Mouse (Mus musculus) natural killer cell, adult 2 months (primary cell): ENCODE measurements at regions not wholly inside any gene's neighbourhood (a gene's known extent, or its start where the extent isn't known, plus 50 kb on each side); places are given as distances from the start of the nearest gene placed in this dataset.

Experiments used
- DNase-seq, 2 experiments: peaks; one replicate each; pipeline ENCODE4 v3.0.0; 2022; ENCODE audit warnings: low spot score in 2 of 2

GRCm38 (mm10) chr10:126493734-126494133 lies 407.4 kb downstream of the Atp23 start:
- no peak for DNase-seq

GRCm38 (mm10) chr10:126492211-126492610 lies 408.9 kb downstream of the Atp23 start:
- DNase-seq, result no peak

- no peak for DNase-seq
These were observed 416.0 kb downstream of the Atp23 start for GRCm38 (mm10) chr10:126485129-126485528.

- no peak for DNase-seq
These were observed 417.7 kb downstream of the Atp23 start for GRCm38 (mm10) chr10:126483479-126483878.

- no peak for DNase-seq
These were observed 420.8 kb downstream of the Atp23 start for GRCm38 (mm10) chr10:126480382-126480781.

GRCm38 (mm10) chr10:126479743-126480142 lies 421.4 kb downstream of the Atp23 start:
- no peak for DNase-seq

- no peak for DNase-seq
These were observed 428.0 kb downstream of the Atp23 start for GRCm38 (mm10) chr10:126473050-126473719.

- DNase-seq, result no peak
These were observed 430.2 kb downstream of the Atp23 start for GRCm38 (mm10) chr10:126470838-126471491.

- no peak for DNase-seq
These were observed 438.4 kb downstream of the Atp23 start for GRCm38 (mm10) chr10:126462770-126463169.

- no peak for DNase-seq
These were observed 442.6 kb downstream of the Atp23 start for GRCm38 (mm10) chr10:126458523-126458922.

GRCm38 (mm10) chr10:126452757-126453528 lies 448.2 kb downstream of the Atp23 start:
- DNase-seq, result no peak

- DNase-seq, result no peak
These were observed 449.0 kb downstream of the Atp23 start for GRCm38 (mm10) chr10:126452057-126452622.

GRCm38 (mm10) chr10:126431222-126431621 lies 465.3 kb downstream of the Lrig3 start:
- no peak for DNase-seq

- DNase-seq, result no peak
These were observed 464.4 kb downstream of the Lrig3 start for GRCm38 (mm10) chr10:126430346-126430745.

- DNase-seq, result no peak
These were observed 463.5 kb downstream of the Lrig3 start for GRCm38 (mm10) chr10:126429502-126429901.

- no peak for DNase-seq
These were observed 456.1 kb downstream of the Lrig3 start for GRCm38 (mm10) chr10:126422066-126422465.

GRCm38 (mm10) chr10:126413786-126414185 lies 447.8 kb downstream of the Lrig3 start:
- DNase-seq, result no peak

GRCm38 (mm10) chr10:126392235-126392634 lies 426.3 kb downstream of the Lrig3 start:
- no peak for DNase-seq

- DNase-seq, result no peak
These were observed 425.8 kb downstream of the Lrig3 start for GRCm38 (mm10) chr10:126391770-126392169.

- DNase-seq, result no peak
These were observed 420.5 kb downstream of the Lrig3 start for GRCm38 (mm10) chr10:126386430-126386829.

GRCm38 (mm10) chr10:126385644-126386043 lies 419.7 kb downstream of the Lrig3 start:
- DNase-seq, result no peak

- no peak for DNase-seq
These were observed 414.4 kb downstream of the Lrig3 start for GRCm38 (mm10) chr10:126380381-126380780.
